Mouse (Mus musculus) right cerebral cortex, postnatal 14 days (tissue): ENCODE results near the gene Obox2.
"Not testable (repeated sequence)": the region's sequence is repeated elsewhere in the genome, so short reads cannot be mapped to it uniquely, and the experiment has no call there.

Experiments
- DNase-seq: peaks from one replicate; pipeline ENCODE4 v3.0.0; 2022

The Obox2 gene

DNA sequence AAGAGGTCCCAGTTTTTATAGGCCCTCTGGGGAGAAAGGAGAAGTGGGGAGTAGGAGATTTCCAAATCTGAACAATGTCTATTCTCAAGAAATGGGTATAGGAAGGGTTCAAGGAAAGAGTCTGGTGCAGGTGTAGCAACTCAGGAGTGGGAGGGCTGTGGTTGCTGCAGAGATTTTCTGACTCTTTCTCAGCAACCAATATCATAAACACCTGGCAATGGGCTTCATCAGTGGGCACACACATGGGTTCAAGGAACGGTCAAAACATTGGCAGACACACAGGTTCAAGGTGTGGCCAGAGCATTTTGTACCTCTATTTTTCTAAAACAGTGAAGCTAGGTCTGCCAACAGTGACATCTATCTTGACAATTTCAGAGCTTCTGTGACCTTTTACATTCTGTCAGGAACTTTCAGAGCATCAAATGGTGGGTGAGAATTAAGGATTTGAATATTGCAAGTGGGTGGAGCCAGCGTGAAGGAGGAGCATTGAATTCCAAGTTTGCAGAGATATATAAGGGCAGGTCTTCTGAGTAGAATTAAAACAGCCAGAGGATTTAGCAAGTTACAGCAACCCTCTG is at the start of gene Obox2, which contains the start of gene Obox1:
Gene Obox2 (plus strand): TSS at position 301 of the 578 bp plus-strand sequence.
Gene Obox1 (plus strand): TSS at position 528 of the 578 bp plus-strand sequence.
- not testable (repeated sequence) for DNase-seq

- not testable (repeated sequence) for DNase-seq
Measured at GRCm38 (mm10) chr7:15399147-15399874, 10.8 kb downstream of the Obox2 start.

DNA sequence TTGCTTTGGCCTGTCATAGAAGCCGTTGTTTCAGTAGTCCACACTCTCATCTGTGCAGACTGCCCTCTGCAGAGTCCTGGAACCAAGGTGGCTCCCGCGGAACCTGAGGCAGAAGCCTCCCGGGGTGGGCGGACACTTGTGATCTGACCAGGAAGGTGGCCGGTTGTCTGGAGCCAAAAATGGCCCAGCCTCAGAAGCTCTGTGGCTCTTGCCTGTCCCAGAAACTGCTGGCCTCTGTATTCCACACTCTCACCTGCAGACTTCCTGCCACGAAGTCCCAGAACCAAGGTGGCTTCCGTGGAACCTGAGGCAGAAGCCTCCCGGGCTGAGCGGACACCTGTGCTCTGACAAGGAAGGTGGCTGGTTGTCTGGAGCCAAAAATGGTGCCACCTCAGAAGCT is 18.3 kb downstream of the Obox2 start:
- not testable (repeated sequence) for DNase-seq

- DNase-seq: not testable (repeated sequence)
Measured at GRCm38 (mm10) chr7:15418046-15418445, 29.5 kb downstream of the Obox2 start.

GRCm38 (mm10) chr7:15425537-15425936 is 37.0 kb downstream of the Obox2 start:
- DNase-seq: not testable (repeated sequence)
